Mouse (Mus musculus): ENCODE measurements around the gene Nrgn. TPM values are rescaled to one million over a fixed set of nuclear protein-coding genes. Genes with fewer than 3 reads are reported as not detected.

The Nrgn gene
- total and polyA plus RNA-seq, 3 experiments, result 0.58 to 43.5 TPM; not detected in 1

GRCm38 (mm10) chr9:37572204-37572876 lies 19.6 kb upstream of the Nrgn start (continued):
- TF ChIP-seq GATA1 (IDR thresholded peaks at IDR 0.05; ENCODE audit: low read depth, low read length) (peak; percentile 87), RCOR1 (IDR thresholded peaks at IDR 0.05; ENCODE audit: low read depth, low read length) (peak; percentile 66; the same call in 1 of the 2 replicates), JUND (IDR thresholded peaks at IDR 0.05; ENCODE audit: low read depth, low read length) (no peak), CHD2 (IDR thresholded peaks at IDR 0.05; ENCODE audit: low read length) (no peak), NELFE (IDR thresholded peaks at IDR 0.05; ENCODE audit: low read depth, low read length) (no peak), GABPA (IDR thresholded peaks at IDR 0.05; ENCODE audit: low read depth, low read length) (no peak), MYC (IDR thresholded peaks at IDR 0.05; ENCODE audit: low read depth, low read length) (no peak), EP300 (IDR thresholded peaks at IDR 0.05; ENCODE audit: low read depth in 1 of 2, low read length in 2 of 2) (peak; percentile 79 to 80), MYB (IDR thresholded peaks at IDR 0.05; ENCODE audit: low read depth, low read length) (0 out of 2 replicates have a peak, but pooled peaks have one; percentile 11), ZNF384 (IDR thresholded peaks at IDR 0.05; ENCODE audit: low read depth, low read length) (no peak), POLR2AphosphoS2 (IDR thresholded peaks at IDR 0.05; ENCODE audit: low read length) (no peak)

GRCm38 (mm10) chr9:37569231-37569835 lies 16.6 kb upstream of the Nrgn start:
- no peaks in the 10 kb centered on the region for H3K79me2 ChIP-seq (ENCODE audit: control insufficient read depth, insufficient read depth, low read length, poor library complexity)
- peak; percentile 59 for DNase-seq (ENCODE audit: low read depth, low spot score)
- H3K9ac ChIP-seq (ENCODE audit: control insufficient read depth, low read depth, low read length, poor library complexity, severe bottlenecking), result peak overlapping the region; percentile 67; the same call in 1 of the 2 replicates
- H3K4me1 ChIP-seq (ENCODE audit: control insufficient read depth in 1 of 2, insufficient read depth in 2 of 2, low read length in 2 of 2), result peaks cover 50 to 62% of the 10 kb centered on the region in 2 experiments
- H3K9me3 ChIP-seq (replicated peaks; ENCODE audit: insufficient read depth, low read length), result no peaks in the 10 kb centered on the region
- H3K4me3 ChIP-seq (ENCODE audit: control insufficient read depth in 1 of 2, insufficient read depth in 1 of 2, low read depth in 2 of 2, low read length in 2 of 2), result no peak overlapping the region
- no peaks in the 10 kb centered on the region for H3K27me3 ChIP-seq (ENCODE audit: control insufficient read depth in 1 of 2, insufficient read depth in 2 of 2, low read length in 2 of 2)
- peaks cover 0 to 72% of the 10 kb centered on the region in 2 experiments; a peak in 2 of 4 replicates for H3K36me3 ChIP-seq (ENCODE audit: control insufficient read depth in 1 of 2, insufficient read depth in 2 of 2, low read length in 2 of 2)
- TF ChIP-seq ETS1 (IDR thresholded peaks at IDR 0.05; ENCODE audit: low read depth, low read length) (peak; percentile 84), ZC3H11A (IDR thresholded peaks at IDR 0.05; ENCODE audit: low read depth, low read length) (no peak), USF1 (IDR thresholded peaks at IDR 0.05; ENCODE audit: low read depth, low read length) (no peak), SIN3A (IDR thresholded peaks at IDR 0.05; ENCODE audit: low read length) (peak; percentile 43), TCF12 (IDR thresholded peaks at IDR 0.05; ENCODE audit: low read depth, low read length) (peak; percentile 79), MYC (IDR thresholded peaks at IDR 0.05; ENCODE audit: low read depth, low read length) (peak; percentile 73; the same call in 1 of the 2 replicates), MEF2A (IDR thresholded peaks at IDR 0.05; ENCODE audit: extremely low read depth, insufficient replicate concordance, low read depth, low read length, poor library complexity, severe bottlenecking) (peak; percentile 86; the same call in 1 of the 2 replicates), SMC3 (IDR thresholded peaks at IDR 0.05; ENCODE audit: low read depth, low read length) (no peak), E2F4 (IDR thresholded peaks at IDR 0.05; ENCODE audit: borderline replicate concordance, low read depth, low read length) (no peak), RCOR1 (IDR thresholded peaks at IDR 0.05; ENCODE audit: low read depth, low read length) (0 out of 2 replicates have a peak, but pooled peaks have one; percentile 28), ELF1 (IDR thresholded peaks at IDR 0.05; ENCODE audit: low read depth, low read length) (no peak), GATA1 (IDR thresholded peaks at IDR 0.05; ENCODE audit: low read depth, low read length) (peak; percentile 85), MXI1 (IDR thresholded peaks at IDR 0.05; ENCODE audit: low read depth, low read length) (no peak; the same call in 1 of the 2 replicates), CHD1 (IDR thresholded peaks at IDR 0.05; ENCODE audit: low read depth, low read length) (no peak), MAX (IDR thresholded peaks at IDR 0.05; ENCODE audit: low read length) (peak; percentile 69), BHLHE40 (IDR thresholded peaks at IDR 0.05; ENCODE audit: borderline replicate concordance, low read depth, low read length) (peak; percentile 35; the same call in 1 of the 2 replicates), EP300 (IDR thresholded peaks at IDR 0.05; ENCODE audit: low read depth in 1 of 2, low read length in 2 of 2) (peak; percentile 69 to 71; a peak in 3 of 4 replicates)
- H3K27ac ChIP-seq (ENCODE audit: control insufficient read depth, low read depth, low read length), result peak overlapping the region; percentile 40
